Mouse (Mus musculus): ENCODE data around the gene Dok5. TPM values are rescaled to one million over a fixed set of nuclear protein-coding genes. Genes with fewer than 3 reads are reported as not detected.

The Dok5 gene
- polyA plus RNA-seq, 1 experiment from 2014 or later = 0.37 TPM

DNA sequence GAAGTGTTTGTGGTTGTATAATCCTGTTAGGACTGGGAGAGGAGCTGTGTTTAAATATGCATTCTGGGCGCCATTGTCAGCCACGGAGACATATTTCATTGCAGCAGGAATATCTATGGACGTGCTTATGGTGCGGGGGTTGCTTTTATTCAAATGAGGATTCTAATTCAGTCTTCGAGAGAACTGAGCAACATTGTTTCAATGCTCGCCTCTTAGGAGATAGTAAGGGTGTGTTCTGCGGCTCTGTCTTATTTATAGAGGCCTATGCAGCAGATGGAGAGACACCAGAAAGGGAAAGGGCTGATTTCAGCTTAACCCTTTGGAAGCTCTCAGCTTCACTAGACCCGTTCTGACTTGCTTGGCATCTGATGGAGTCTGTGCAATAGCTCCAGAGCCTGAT, 35.6 kb downstream of the Dok5 start:
- H3K9me3 ChIP-seq (replicated peaks) = no peaks in the 10 kb centered on the region
- no peak for ATAC-seq (ENCODE audit: insufficient read depth)
- no peaks in the 10 kb centered on the region for H3K27me3 ChIP-seq
- H3K4me2 ChIP-seq = no peak overlapping the region
- no peaks in the 10 kb centered on the region for H3K4me1 ChIP-seq (replicated peaks)
- H3K4me3 ChIP-seq (replicated peaks) = no peak overlapping the region
- H3K36me3 ChIP-seq (replicated peaks) = no peaks in the 10 kb centered on the region
- 58% methylated on average over 8 of the region's 8 CpGs for WGBS (ENCODE audit: insufficient replicate concordance)
- H3K9ac ChIP-seq = no peak overlapping the region
- no peak overlapping the region for H3K27ac ChIP-seq (replicated peaks)

- Histone ChIP-seq H3K9me3 (replicated peaks) (no peaks in the 10 kb centered on the region), H3K27me3 (no peaks in the 10 kb centered on the region), H3K9ac (no peak overlapping the region), H3K4me2 (no peak overlapping the region), H3K4me1 (replicated peaks) (no peaks in the 10 kb centered on the region), H3K27ac (replicated peaks) (no peak overlapping the region), H3K4me3 (replicated peaks) (no peak overlapping the region), H3K36me3 (replicated peaks) (no peaks in the 10 kb centered on the region)
- ATAC-seq (ENCODE audit: insufficient read depth) = no peak
- WGBS (ENCODE audit: insufficient replicate concordance) = 61% methylated on average over 6 of the region's 6 CpGs
Observed at GRCm38 (mm10) chr2:170768699-170769098, 37.1 kb downstream of the Dok5 start.

DNA sequence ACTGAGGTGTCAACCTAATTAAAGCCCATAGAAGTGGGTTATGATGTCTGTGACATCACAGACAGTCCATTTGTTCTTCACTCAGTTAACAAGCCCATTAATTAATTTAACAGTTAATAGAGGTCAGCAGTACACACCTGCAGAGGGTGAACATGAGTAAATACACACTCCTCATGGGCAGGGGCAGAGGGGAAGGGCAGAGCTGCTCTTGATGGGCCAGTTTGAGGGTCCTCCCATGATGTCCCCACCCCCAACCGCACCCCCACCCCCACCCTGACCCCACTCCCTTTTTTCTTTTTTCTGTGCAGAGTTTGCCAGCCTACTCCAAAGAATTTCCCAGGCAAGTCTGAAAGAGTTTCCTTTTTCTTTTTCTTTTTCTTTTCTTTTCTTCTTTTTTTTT, 39.9 kb downstream of the Dok5 start:
- H3K4me2 ChIP-seq = no peak overlapping the region
- no peaks in the 10 kb centered on the region for H3K4me1 ChIP-seq (replicated peaks)
- H3K27me3 ChIP-seq = no peaks in the 10 kb centered on the region
- no peak overlapping the region for H3K9ac ChIP-seq
- H3K9me3 ChIP-seq (replicated peaks) = 0 out of 2 replicates have a peak, but pooled peaks cover 8% of the 10 kb centered on the region
- WGBS (ENCODE audit: insufficient replicate concordance) = 14% methylated on average over 1 of the region's 1 CpGs
- no peaks in the 10 kb centered on the region for H3K36me3 ChIP-seq (replicated peaks)
- no peak overlapping the region for H3K27ac ChIP-seq (replicated peaks)
- no peak for ATAC-seq (ENCODE audit: insufficient read depth)
- H3K4me3 ChIP-seq (replicated peaks) = no peak overlapping the region

DNA sequence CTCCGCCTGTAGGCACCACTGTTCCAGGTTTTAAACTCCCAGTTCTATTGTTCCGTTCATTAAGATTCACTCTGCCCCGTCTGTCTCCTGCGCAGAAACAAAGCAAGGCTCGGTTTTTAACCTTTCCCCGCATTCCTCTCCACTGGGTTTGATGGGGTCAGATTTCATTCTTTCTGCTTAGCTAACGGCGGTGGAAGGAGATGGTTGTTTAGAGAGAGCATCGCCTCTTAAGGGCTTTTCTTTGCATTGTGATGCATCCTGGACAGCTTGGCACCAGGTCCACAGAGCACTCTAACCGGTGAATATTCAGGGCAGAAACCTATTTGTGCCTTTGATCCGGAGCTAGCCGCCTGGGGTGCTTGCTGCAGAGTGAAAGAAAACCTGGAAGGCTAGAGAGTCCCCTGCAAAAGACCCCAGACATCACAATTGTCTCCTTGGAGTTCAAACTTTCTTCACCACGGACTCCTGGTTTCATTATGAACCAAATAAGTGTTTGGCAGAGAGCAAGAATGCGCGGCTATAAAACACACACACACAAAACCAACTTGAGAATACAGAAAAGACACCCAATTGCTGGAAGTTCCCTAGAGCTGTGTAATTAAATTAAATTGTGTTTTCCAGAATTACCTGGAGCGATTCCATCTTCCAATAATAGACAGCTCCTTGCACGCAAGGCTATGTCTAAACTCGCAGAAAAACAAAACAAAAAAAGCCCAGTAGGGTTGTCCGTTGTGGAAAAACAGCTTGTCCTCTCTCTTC, 40.7 kb downstream of the Dok5 start:
- H3K9me3 ChIP-seq (replicated peaks) = 0 out of 2 replicates have a peak, but pooled peaks cover 8% of the 10 kb centered on the region
- H3K4me1 ChIP-seq (replicated peaks) = no peaks in the 10 kb centered on the region
- 14% methylated on average over 19 of the region's 19 CpGs for WGBS (ENCODE audit: insufficient replicate concordance)
- no peak overlapping the region for H3K4me3 ChIP-seq (replicated peaks)
- no peak overlapping the region for H3K9ac ChIP-seq
- H3K27me3 ChIP-seq = no peaks in the 10 kb centered on the region
- no peaks in the 10 kb centered on the region for H3K36me3 ChIP-seq (replicated peaks)
- no peak overlapping the region for H3K4me2 ChIP-seq
- no peak for ATAC-seq (ENCODE audit: insufficient read depth)
- H3K27ac ChIP-seq (replicated peaks) = no peak overlapping the region

GRCm38 (mm10) chr2:170772885-170773270, 41.3 kb downstream of the Dok5 start:
- Histone ChIP-seq H3K4me3 (replicated peaks) (no peak overlapping the region), H3K9me3 (replicated peaks) (0 out of 2 replicates have a peak, but pooled peaks cover 8% of the 10 kb centered on the region), H3K4me2 (no peak overlapping the region), H3K27ac (replicated peaks) (no peak overlapping the region), H3K27me3 (no peaks in the 10 kb centered on the region), H3K36me3 (replicated peaks) (no peaks in the 10 kb centered on the region), H3K9ac (no peak overlapping the region), H3K4me1 (replicated peaks) (no peaks in the 10 kb centered on the region)
- WGBS (ENCODE audit: insufficient replicate concordance) = 29% methylated on average over 8 of the region's 8 CpGs
- no peak for ATAC-seq (ENCODE audit: insufficient read depth)

DNA sequence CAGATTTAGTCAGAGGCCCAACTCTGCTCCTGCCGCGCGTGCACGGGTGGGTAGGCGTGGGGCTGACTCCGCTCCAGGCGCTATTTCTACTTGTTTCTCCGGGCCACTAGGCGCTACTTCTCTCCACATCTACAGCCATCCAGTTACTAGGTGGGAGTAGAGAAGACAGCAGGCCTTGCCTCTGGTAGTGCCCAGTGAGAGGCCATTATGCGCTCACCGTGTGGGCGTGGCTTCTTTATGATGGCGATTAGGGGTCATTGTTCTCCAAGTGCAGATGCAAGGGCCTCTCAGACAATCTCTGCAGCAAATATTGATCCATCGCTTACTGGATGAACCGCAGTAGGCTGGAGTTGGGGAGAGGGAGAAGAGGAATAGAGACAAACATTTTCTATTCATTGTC, 44.0 kb downstream of the Dok5 start:
- no peak overlapping the region for H3K27ac ChIP-seq (replicated peaks)
- H3K36me3 ChIP-seq (replicated peaks) = no peaks in the 10 kb centered on the region
- H3K4me1 ChIP-seq (replicated peaks) = no peaks in the 10 kb centered on the region
- H3K4me3 ChIP-seq (replicated peaks) = no peak overlapping the region
- 75% methylated on average over 15 of the region's 15 CpGs for WGBS (ENCODE audit: insufficient replicate concordance)
- no peak overlapping the region for H3K4me2 ChIP-seq
- 0 out of 2 replicates have a peak, but pooled peaks cover 8% of the 10 kb centered on the region for H3K9me3 ChIP-seq (replicated peaks)
- no peak for ATAC-seq (ENCODE audit: insufficient read depth)
- H3K27me3 ChIP-seq = no peaks in the 10 kb centered on the region
- no peak overlapping the region for H3K9ac ChIP-seq

- Histone ChIP-seq H3K36me3 (replicated peaks) (no peaks in the 10 kb centered on the region), H3K27ac (replicated peaks) (no peak overlapping the region), H3K9me3 (replicated peaks) (0 out of 2 replicates have a peak, but pooled peaks cover 8% of the 10 kb centered on the region), H3K4me1 (replicated peaks) (no peaks in the 10 kb centered on the region), H3K9ac (no peak overlapping the region), H3K4me2 (no peak overlapping the region), H3K27me3 (no peaks in the 10 kb centered on the region), H3K4me3 (replicated peaks) (no peak overlapping the region)
- ATAC-seq (ENCODE audit: insufficient read depth) = no peak
- WGBS (ENCODE audit: insufficient replicate concordance) = 67% methylated on average over 11 of the region's 11 CpGs
Observed at GRCm38 (mm10) chr2:170776107-170776506, 44.5 kb downstream of the Dok5 start.

- Histone ChIP-seq H3K9ac (no peak overlapping the region), H3K4me2 (no peak overlapping the region), H3K9me3 (replicated peaks) (0 out of 2 replicates have a peak, but pooled peaks cover 8% of the 10 kb centered on the region), H3K27me3 (no peaks in the 10 kb centered on the region), H3K4me1 (replicated peaks) (no peaks in the 10 kb centered on the region), H3K36me3 (replicated peaks) (no peaks in the 10 kb centered on the region), H3K4me3 (replicated peaks) (no peak overlapping the region), H3K27ac (replicated peaks) (no peak overlapping the region)
- ATAC-seq (ENCODE audit: insufficient read depth) = no peak
- 53% methylated on average over 6 of the region's 6 CpGs for WGBS (ENCODE audit: insufficient replicate concordance)
Observed at GRCm38 (mm10) chr2:170777572-170777971, 46.0 kb downstream of the Dok5 start.

DNA sequence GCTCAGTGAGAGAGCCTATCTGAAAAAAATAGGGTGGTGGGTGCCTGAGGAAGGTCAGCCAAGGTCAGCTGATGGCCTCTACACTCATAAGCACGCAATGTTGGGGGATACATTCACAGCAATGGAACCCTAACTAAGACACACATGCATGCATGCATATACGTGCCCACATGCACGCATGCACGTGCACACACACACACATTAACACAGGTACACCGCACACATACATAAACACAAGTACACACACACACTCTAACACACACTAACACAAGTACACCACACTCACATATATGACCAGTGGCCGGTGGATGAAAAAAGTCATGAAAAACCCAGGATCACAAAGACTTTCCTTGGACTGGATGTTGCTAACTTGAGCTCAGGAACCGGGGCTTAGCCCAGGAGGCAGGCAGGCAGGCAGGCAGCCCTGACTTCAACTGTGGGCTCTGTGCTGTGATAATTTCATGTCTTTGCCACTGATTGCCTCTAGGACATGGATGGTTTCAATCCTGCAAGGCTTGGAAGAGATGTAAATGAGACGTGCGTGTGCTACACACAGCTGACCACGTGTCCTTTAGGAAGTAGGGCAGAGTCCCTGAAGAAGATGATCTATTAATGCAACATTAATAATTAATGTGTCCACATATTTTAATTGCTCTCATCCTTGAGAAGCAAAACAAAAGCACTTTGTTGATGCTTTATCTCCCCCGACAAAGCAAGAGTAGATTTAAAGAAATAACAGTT, 48.6 kb downstream of the Dok5 start:
- H3K27me3 ChIP-seq = no peaks in the 10 kb centered on the region
- H3K9me3 ChIP-seq (replicated peaks) = 0 out of 2 replicates have a peak, but pooled peaks cover 4% of the 10 kb centered on the region
- no peak overlapping the region for H3K9ac ChIP-seq
- H3K27ac ChIP-seq (replicated peaks) = no peak overlapping the region
- H3K4me2 ChIP-seq = no peak overlapping the region
- 65% methylated on average over 11 of the region's 11 CpGs for WGBS (ENCODE audit: insufficient replicate concordance)
- H3K4me3 ChIP-seq (replicated peaks) = no peak overlapping the region
- H3K36me3 ChIP-seq (replicated peaks) = no peaks in the 10 kb centered on the region
- no peaks in the 10 kb centered on the region for H3K4me1 ChIP-seq (replicated peaks)
- no peak for ATAC-seq (ENCODE audit: insufficient read depth)

DNA sequence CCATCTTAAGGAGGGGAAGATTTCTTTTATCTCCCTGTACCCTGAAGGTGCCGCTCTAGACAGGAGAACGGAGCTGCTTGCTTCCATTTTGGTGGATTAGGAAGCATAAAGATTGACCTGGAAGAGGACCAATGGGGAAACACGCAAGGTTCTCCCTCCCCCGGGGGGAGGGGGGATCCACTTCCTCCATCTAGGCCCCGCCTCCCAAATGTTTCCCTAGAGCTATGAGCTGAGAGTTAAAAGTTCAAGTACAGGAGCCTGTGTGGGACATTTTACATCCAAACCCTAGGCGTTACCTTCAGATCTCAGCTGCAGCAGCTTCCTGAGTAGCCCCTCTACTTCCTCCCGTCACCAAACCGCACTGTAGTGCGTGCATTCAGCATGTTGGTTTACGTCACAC, 56.5 kb downstream of the Dok5 start:
- H3K4me1 ChIP-seq (replicated peaks) = no peaks in the 10 kb centered on the region
- no peak overlapping the region for H3K4me2 ChIP-seq
- no peak overlapping the region for H3K9ac ChIP-seq
- H3K27me3 ChIP-seq = no peaks in the 10 kb centered on the region
- H3K36me3 ChIP-seq (replicated peaks) = no peaks in the 10 kb centered on the region
- no peak overlapping the region for H3K27ac ChIP-seq (replicated peaks)
- WGBS (ENCODE audit: insufficient replicate concordance) = 75% methylated on average over 10 of the region's 10 CpGs
- H3K9me3 ChIP-seq (replicated peaks) = peaks cover 3% of the 10 kb centered on the region; the same call in 1 of the 2 replicates
- H3K4me3 ChIP-seq (replicated peaks) = no peak overlapping the region
- ATAC-seq (ENCODE audit: insufficient read depth) = no peak

DNA sequence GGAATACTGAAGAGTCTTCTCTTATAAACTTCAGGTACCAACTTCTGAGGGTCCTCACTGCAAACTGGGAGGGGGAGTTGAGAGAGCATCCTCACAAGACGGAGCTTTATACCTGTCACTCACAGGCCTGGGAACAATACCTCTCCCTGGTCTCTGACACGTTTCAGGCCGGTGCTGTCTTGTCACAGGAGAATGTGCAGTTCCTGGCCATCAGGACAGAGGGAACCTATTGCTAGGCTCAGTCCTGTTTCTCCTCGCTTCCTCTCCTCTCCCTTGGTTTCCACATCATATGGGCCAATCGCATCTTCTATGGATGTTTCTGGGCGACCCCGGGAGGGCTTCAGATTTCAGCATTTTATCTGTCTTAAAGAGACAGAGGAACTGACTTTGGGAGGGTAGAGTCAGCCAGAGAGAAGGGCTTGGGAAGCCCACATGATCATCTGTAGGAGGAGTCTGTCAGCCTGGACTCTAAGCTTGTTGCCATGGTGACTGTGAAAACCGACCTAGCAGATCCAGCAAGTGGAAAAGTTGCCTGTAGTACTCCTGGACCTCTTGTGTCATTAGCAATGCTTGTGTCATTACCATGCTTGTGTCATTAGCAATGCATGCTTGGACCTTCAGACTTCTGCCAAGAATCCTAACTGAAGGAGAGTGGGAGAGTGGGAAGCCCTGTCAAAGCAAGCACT, 59.9 kb downstream of the Dok5 start:
- WGBS (ENCODE audit: insufficient replicate concordance) = 43% methylated on average over 8 of the region's 8 CpGs

More for the DNA sequence above, 59.9 kb downstream of the Dok5 start:
- no peaks in the 10 kb centered on the region for H3K4me1 ChIP-seq (replicated peaks)
- no peak overlapping the region for H3K4me3 ChIP-seq (replicated peaks)
- H3K9ac ChIP-seq = no peak overlapping the region
- ATAC-seq (ENCODE audit: insufficient read depth) = no peak
- H3K9me3 ChIP-seq (replicated peaks) = peaks cover 8% of the 10 kb centered on the region; the same call in 1 of the 2 replicates
- no peak overlapping the region for H3K27ac ChIP-seq (replicated peaks)
- no peaks in the 10 kb centered on the region for H3K27me3 ChIP-seq
- no peak overlapping the region for H3K4me2 ChIP-seq
- no peaks in the 10 kb centered on the region for H3K36me3 ChIP-seq (replicated peaks)

All from liver, embryonic 15.5 days (tissue).